Mouse (Mus musculus): ENCODE data around the gene Kmt5c.
A peak's percentile ranks its signal among the peaks of the same experiment; 100 is the strongest.

The Kmt5c gene

GRCm38 (mm10) chr7:4792278-4793212 lies 52.6 kb downstream of the Kmt5c start, which contains the start of gene Rpl28:
Rpl28 (plus strand) TSS chr7:4792874.
- DNase-seq = peak; percentile 95

- peak; percentile 52 for DNase-seq
Observed at GRCm38 (mm10) chr7:4793248-4793647, 53.3 kb downstream of the Kmt5c start.

- no peak for DNase-seq
Observed at GRCm38 (mm10) chr7:4793674-4794073, 53.8 kb downstream of the Kmt5c start.

- no peak for DNase-seq
Observed at GRCm38 (mm10) chr7:4794631-4795168, 54.8 kb downstream of the Kmt5c start.

GRCm38 (mm10) chr7:4795767-4796433 lies 56.0 kb downstream of the Kmt5c start:
- DNase-seq = peak; percentile 51
